ENCODE assay signal across 9 mouse cellular contexts in genomic region chr17:5007156-5007658, GRCm38 (mm10). TPM values are rescaled to one million over a fixed set of nuclear protein-coding genes. Genes with fewer than 3 reads are reported as not detected.
DNase-seq lines count a peak whose midpoint lies in the region; ATAC-seq and TF ChIP-seq lines count a peak whose summit lies in the region.
"Had no signal": no experiment of that assay in that cellular context is flagged by ENCODE, and none has a peak within 500 bp of the region (broad histone marks: within the 10 kb centered on the region; RNA-seq: fewer than 3 reads in every experiment).

No protein-coding gene starts in this region.

- peak overlapping the region; percentile 35; the same call in 1 of the 2 replicates for H3K4me3 ChIP-seq in gastrocnemius, adult 2 months
- H3K4me3 ChIP-seq in forebrain, embryonic 14.5 days (ENCODE audit: low read depth, low read length) = 0 out of 2 replicates have a peak overlapping the region, but pooled peaks have one; percentile 9
- H3K4me3 ChIP-seq in intestine, embryonic 15.5 days (replicated peaks) = no peak overlapping the region
- peak overlapping the region; percentile 8; the same call in 1 of the 2 replicates for H3K4me3 ChIP-seq in spleen, adult 2 months (ENCODE audit: extremely low read depth, insufficient read depth, insufficient read length)

- intact Hi-C loops in gastrocnemius, adult 2 months (cut with DNase I) = no loop called here
- intact Hi-C loops in gastrocnemius, postnatal 14 days (cut with DNase I; ENCODE audit: low total_unique reads) = no loop called here

- H3K9me3 ChIP-seq in forebrain, embryonic 14.5 days (replicated peaks; ENCODE audit: control insufficient read depth, low read length) = no peaks in the 10 kb centered on the region
- no peaks in the 10 kb centered on the region for H3K9me3 ChIP-seq in intestine, embryonic 15.5 days

- H3K36me3 ChIP-seq in forebrain, embryonic 14.5 days (ENCODE audit: control insufficient read depth, insufficient read depth, low read length) = no peaks in the 10 kb centered on the region
- H3K36me3 ChIP-seq in intestine, embryonic 15.5 days = no peaks in the 10 kb centered on the region
- no peaks in the 10 kb centered on the region for H3K36me3 ChIP-seq in spleen, adult 2 months (ENCODE audit: control insufficient read depth, insufficient read depth, low read length)

- peak overlapping the region; percentile 40; the same call in 1 of the 2 replicates for H3K9ac ChIP-seq in forebrain, embryonic 14.5 days (ENCODE audit: low read length)
- no peak overlapping the region for H3K9ac ChIP-seq in intestine, embryonic 15.5 days
- H3K9ac ChIP-seq: liver, embryonic 14.5 days had no signal

- peak overlapping the region; percentile 45 for H3K4me2 ChIP-seq in forebrain, embryonic 14.5 days (ENCODE audit: low read length)
- H3K4me2 ChIP-seq in intestine, embryonic 15.5 days (replicated peaks) = peak overlapping the region; percentile 38

- no peak for TF ChIP-seq POLR2A in spleen, adult 2 months (IDR thresholded peaks at IDR 0.05; ENCODE audit: low read depth, low read length)

- no peaks in the 10 kb centered on the region for H3K27me3 ChIP-seq in forebrain, embryonic 14.5 days (replicated peaks; ENCODE audit: control insufficient read depth, insufficient read depth, low read length)
- H3K27me3 ChIP-seq in intestine, embryonic 15.5 days (replicated peaks) = no peaks in the 10 kb centered on the region
- no peaks in the 10 kb centered on the region for H3K27me3 ChIP-seq in spleen, adult 2 months (ENCODE audit: control insufficient read depth, insufficient read depth, low read length)

- peak; percentile 70 for ATAC-seq in forebrain, embryonic 14.5 days
- ATAC-seq in intestine, embryonic 15.5 days = peak; percentile 62

- no peak for TF ChIP-seq CTCF in gastrocnemius, adult 2 months (IDR thresholded peaks at IDR 0.05)
- no peak for TF ChIP-seq CTCF in spleen, adult 2 months (IDR thresholded peaks at IDR 0.05; ENCODE audit: extremely low read depth, insufficient read depth, insufficient read length, insufficient replicate concordance)

- H3K4me1 ChIP-seq in forebrain, embryonic 14.5 days (ENCODE audit: control insufficient read depth, insufficient read depth, low read length) = peaks cover 60% of the 10 kb centered on the region
- H3K4me1 ChIP-seq in intestine, embryonic 15.5 days (replicated peaks) = peaks cover 72% of the 10 kb centered on the region
- H3K4me1 ChIP-seq in spleen, adult 2 months (ENCODE audit: control insufficient read depth, insufficient read depth, insufficient read length) = peaks cover 55% of the 10 kb centered on the region

- WGBS in forebrain, embryonic 14.5 days = 2% methylated on average over 15 of the region's 15 CpGs
- WGBS in intestine, embryonic 15.5 days = 23% methylated on average over 15 of the region's 15 CpGs
- WGBS in spleen, adult 2 months = 17% methylated on average over 15 of the region's 15 CpGs

- DNase-seq in gastrocnemius, adult 2 months = no peak
- DNase-seq in gastrocnemius, postnatal 14 days = no peak
- DNase-seq in forebrain, embryonic 14.5 days (ENCODE audit: low spot score) = peak; percentile 92
- peak; percentile 50 for DNase-seq in lung, postnatal 14 days
- DNase-seq in spleen, adult 2 months (ENCODE audit: low read depth in 1 of 2, low spot score in 2 of 2) = peak; percentile 70 to 95
- no peak for DNase-seq in gastrocnemius, adult 8-10 months (ENCODE audit: low spot score in 2 of 2)
- DNase-seq in gastrocnemius, postnatal 10 days = no peak

- peak overlapping the region; percentile 20; the same call in 1 of the 2 replicates for H3K27ac ChIP-seq in gastrocnemius, adult 2 months
- H3K27ac ChIP-seq in forebrain, embryonic 14.5 days (ENCODE audit: low read depth, low read length) = peak overlapping the region; percentile 33; the same call in 1 of the 2 replicates
- no peak overlapping the region for H3K27ac ChIP-seq in intestine, embryonic 15.5 days
- H3K27ac ChIP-seq in spleen, adult 2 months (ENCODE audit: insufficient read depth, low read length) = no peak overlapping the region
- H3K27ac ChIP-seq: liver, embryonic 14.5 days had no signal

RNA-seq across cellular contexts. Expression of gene Arid1b, which starts 13.1 kb away (rescaled TPM):
- total RNA-seq in gastrocnemius, adult 2 months (2021) = 10 to 100 TPM; 35.1 to 35.6 TPM
- 10 to 100 TPM; 30.0 to 31.4 TPM for total RNA-seq in gastrocnemius, postnatal 14 days (2021)
- polyA plus RNA-seq in forebrain, embryonic 14.5 days (2014; fragmentation: Nextera tagmentation; extraction: Ambion mirVana) = 11.1 and 14.7 TPM in 2 replicates
- polyA plus RNA-seq in intestine, embryonic 15.5 days (2015; fragmentation: Nextera tagmentation; extraction: Ambion mirVana) = 7.4 and 9.1 TPM in 2 replicates
- polyA plus RNA-seq in spleen, adult 2 months (2012; rRNA removed) = 53.5 and 78.8 TPM in 2 replicates
- 10 to 100 TPM; 30.8 to 35.6 (median 33.9) TPM for total RNA-seq in gastrocnemius, adult 8-10 months (2022)
- total RNA-seq in gastrocnemius, postnatal 10 days (2021) = 10 to 100 TPM; 39.6 to 44.4 TPM

Comparison
In these comparisons a context has a peak if more than half of its experiments do, and no peak if none do; other contexts are left out.
1. DNase-seq: peak in forebrain, embryonic 14.5 days (single experiment), lung, postnatal 14 days (single experiment) and spleen, adult 2 months (2 of 2); none in gastrocnemius, adult 2 months (single experiment), gastrocnemius, postnatal 14 days (single experiment), gastrocnemius, adult 8-10 months (0 of 2) and gastrocnemius, postnatal 10 days (single experiment).
2. H3K27ac ChIP-seq: peak in gastrocnemius, adult 2 months (single experiment) and forebrain, embryonic 14.5 days (single experiment); none in intestine, embryonic 15.5 days (single experiment) and spleen, adult 2 months (single experiment).